11 mouse cellular contexts compared by ENCODE assay signal in genomic region chr12:29187619-29188018, GRCm38 (mm10).
"Had no signal": no experiment of that assay in that cellular context is flagged by ENCODE, and none has a peak within 500 bp of the region (broad histone marks: within the 10 kb centered on the region; RNA-seq: fewer than 3 reads in every experiment).

No protein-coding gene starts in this region.

- H3K4me1 ChIP-seq: limb, embryonic 12.5 days; neural tube, embryonic 13.5 days had no signal

- H3K9ac ChIP-seq: limb, embryonic 12.5 days; liver, embryonic 14.5 days; neural tube, embryonic 13.5 days had no signal

- H3K4me3 ChIP-seq: limb, embryonic 12.5 days; neural tube, embryonic 13.5 days had no signal

- H3K27ac ChIP-seq: limb, embryonic 12.5 days; liver, embryonic 14.5 days; neural tube, embryonic 13.5 days had no signal

- H3K36me3 ChIP-seq: limb, embryonic 12.5 days; neural tube, embryonic 13.5 days had no signal

- H3K4me2 ChIP-seq: limb, embryonic 12.5 days; neural tube, embryonic 13.5 days had no signal

- H3K9me3 ChIP-seq: limb, embryonic 12.5 days; neural tube, embryonic 13.5 days had no signal

- DNase-seq: kidney, adult 8-10 months; kidney, postnatal 25 days; layer of hippocampus, adult 9-11 months; lung, adult 18-20 months; lung, postnatal 36 days; right cerebral cortex, adult 18-20 months; right cerebral cortex, postnatal 25 days; thymus, postnatal 4 days had no signal

- H3K27me3 ChIP-seq: limb, embryonic 12.5 days; neural tube, embryonic 13.5 days had no signal
